Mouse (Mus musculus) ES-Bruce4 (cell line): Measurements from ENCODE around the gene Snd1.

Experiments used
- CTCF ChIP-seq: IDR thresholded peaks from one replicate; pipeline ENCODE4 v1.8.1; 2011; ENCODE audit warnings: low read depth, low read length
- EP300 ChIP-seq: IDR thresholded peaks from 2 replicates; pipeline ENCODE4 v1.6.1; 2011; ENCODE audit warnings: low read depth, low read length; ENCODE audit not compliant: insufficient read depth

DNA sequence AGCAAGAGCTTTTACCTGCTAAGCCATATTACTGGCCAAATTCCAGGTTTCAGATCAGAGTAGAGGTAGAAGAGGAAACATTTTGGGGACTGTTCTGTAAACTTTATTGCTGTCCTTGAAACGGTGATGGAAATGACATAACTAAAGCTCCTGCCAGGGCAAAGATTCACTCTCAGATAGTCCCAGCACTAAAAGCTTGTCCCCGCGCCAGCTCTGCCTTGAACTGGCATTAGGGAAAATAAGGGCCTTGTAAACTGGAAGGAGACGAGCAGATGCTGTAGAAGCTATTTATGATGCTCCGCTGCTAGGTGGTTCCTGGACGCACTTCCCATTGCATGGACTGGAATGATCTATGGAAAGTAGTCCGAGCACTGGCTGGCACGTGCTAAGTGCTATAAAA is 44.5 kb downstream of the Snd1 start:
- TF ChIP-seq CTCF (no peak), EP300 (no peak)
